Mouse (Mus musculus) natural killer cell, adult 2 months (primary cell): ENCODE measurements around the gene Adgra3.

Source experiments
- DNase-seq, 2 experiments: peaks; one replicate each; pipeline ENCODE4 v3.0.0; 2022; ENCODE audit warnings: low spot score in 2 of 2

Adgra3 gene

DNA sequence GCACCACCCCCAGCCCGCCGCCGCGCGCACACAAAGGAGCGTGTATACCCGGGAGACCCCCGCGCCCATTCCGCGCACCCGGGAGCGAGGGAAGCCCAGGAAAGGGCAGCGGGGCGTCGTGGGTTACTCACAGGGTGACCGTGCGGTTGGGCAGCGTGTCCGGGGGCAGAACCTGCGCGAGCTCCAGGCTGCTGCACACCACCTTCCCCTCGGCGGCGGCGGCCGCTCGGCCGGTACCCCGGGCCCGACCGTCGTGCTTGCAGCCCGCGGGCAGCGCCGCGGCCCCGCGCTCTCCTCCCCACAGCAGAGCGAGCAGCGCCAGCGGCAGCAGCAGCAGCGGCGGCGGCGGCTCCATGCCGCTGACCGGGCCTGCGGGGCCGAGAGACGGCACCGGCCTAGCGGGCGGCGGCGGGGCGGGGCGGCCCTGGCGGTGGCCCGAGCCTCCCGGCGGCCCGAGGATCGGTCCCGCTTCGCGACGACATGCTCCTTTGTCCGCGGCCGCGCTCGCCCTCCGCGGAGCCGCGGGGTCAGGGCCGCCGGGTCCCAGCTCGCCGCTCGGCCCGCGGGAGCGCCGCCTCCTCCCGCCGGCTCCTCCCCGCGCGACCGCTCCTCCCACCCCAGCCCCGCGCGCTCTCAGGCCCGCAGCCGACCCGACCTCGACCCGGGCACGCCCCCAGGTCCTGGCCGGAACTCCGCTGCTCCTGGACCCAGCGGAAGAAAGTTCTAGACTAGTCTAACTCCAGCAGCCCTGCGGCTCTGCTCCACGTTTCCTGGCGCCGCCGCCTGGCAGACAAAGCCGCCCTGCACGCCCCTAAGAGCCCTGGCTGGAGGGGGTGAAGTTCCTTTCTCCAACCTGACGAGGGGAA, at the start of gene Adgra3:
Gene Adgra3, minus strand, starts transcription at position 586 of the 866 bp plus-strand sequence.
- DNase-seq = peak in 1 of 2 experiments; percentile 2

DNA sequence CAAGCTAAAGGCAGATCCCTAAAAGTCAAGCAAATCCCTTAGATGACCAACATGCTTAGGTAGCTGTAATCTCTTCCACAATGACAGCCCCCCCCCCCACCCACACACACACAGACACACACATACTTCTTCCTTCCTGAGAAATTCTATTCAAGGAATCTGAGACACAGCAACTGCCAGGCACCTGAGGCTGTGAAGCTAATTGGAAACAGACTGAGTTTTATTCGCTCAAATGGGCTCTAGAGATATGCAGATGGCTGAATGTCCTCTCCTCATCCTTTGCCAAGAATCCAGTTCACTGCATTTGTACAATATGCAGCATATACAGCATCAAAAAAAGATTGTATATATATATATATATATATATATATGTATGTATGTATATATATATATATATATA, 24.6 kb upstream of the Adgra3 start:
- no peak for DNase-seq

- no peak for DNase-seq
Measured at GRCm38 (mm10) chr5:50074245-50074644, 15.4 kb upstream of the Adgra3 start.

GRCm38 (mm10) chr5:50064236-50064635, 5.4 kb upstream of the Adgra3 start:
- DNase-seq = no peak

DNA sequence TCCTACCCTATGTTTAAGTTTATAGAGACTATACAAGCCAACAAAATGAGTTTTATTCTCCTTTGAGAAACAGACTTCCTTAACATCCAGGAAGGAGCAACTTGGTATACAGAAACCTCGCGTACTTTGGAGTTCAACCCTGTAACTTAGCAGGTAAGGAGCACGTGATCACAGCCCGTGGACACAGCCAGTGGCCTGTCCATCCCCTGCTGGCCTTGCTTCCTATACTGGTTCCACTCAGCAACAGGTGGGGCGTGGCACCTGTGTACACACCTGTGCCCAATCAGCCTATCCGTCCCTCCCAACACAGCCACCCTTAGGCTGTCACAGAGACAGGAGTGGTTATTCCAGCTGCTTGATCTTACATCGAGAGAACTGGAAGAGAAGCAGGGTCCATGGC, 780 bp upstream of the Adgra3 start:
- DNase-seq = no peak

GRCm38 (mm10) chr5:50057612-50058420, 990 bp downstream of the Adgra3 start:
- no peak for DNase-seq

- no peak for DNase-seq
Measured at GRCm38 (mm10) chr5:50052456-50052855, 6.3 kb downstream of the Adgra3 start.

- no peak for DNase-seq
Measured at GRCm38 (mm10) chr5:50050668-50051425, 8.0 kb downstream of the Adgra3 start.

GRCm38 (mm10) chr5:50050037-50050436, 8.8 kb downstream of the Adgra3 start:
- no peak for DNase-seq

GRCm38 (mm10) chr5:50049506-50049905, 9.3 kb downstream of the Adgra3 start:
- no peak for DNase-seq

DNA sequence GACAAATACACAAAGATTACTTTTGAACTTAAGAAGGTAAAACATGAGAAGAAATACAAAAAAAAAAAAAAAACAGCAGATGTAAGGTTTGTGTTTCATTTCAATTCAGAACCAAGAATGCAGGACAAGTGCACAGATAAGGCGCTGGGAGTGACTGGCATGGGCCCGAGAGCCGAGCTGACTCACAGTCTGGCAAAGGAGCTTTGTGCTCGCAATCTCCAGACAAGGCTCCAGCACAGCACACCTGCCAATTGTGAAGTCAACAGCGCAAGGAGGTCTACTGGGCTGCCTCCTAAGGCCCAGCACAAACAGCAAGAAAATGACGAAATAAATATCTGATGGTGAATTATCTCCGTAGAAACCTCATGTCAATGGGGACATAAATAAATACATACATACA, 9.8 kb downstream of the Adgra3 start:
- no peak for DNase-seq

GRCm38 (mm10) chr5:50048271-50048851, 10.4 kb downstream of the Adgra3 start:
- DNase-seq = no peak

DNA sequence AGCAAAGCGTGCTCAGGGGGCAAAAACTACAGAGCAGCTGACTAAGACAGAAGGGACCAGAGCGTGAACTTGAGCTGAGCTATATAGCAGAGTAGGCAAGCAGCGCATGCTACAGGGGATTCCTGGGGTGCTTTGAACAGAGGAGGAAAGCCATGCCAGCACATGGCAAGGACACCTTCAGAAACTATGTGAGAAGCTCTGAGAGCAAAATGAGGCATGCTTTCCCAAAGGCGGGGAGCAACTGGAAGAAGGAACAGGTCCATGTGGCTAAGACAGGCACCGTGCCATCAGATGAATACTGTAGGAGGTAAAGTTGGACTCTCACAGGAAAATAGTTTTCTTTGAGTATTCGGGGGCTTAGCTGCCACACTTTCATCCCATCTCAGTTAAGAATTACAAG, 13.6 kb downstream of the Adgra3 start:
- no peak for DNase-seq

DNA sequence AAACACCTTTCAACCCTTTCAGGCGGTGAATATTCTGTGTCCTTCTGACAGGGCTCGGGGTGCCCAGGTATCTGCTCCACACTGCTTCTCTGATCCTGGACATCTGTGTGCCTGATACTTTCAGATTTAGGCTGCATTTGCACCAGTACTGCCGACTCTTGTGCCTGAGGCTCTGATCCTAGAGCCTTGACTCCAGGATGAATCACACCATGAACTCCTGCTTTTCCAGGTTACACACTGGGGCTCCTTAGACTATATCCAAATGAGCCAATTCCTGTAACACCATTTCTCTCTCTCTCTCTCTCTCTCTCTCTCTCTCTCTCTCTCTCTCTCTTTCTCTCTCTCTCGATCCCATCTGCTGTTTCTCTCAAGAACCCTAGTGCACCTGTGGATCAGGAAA, 15.1 kb downstream of the Adgra3 start:
- DNase-seq = no peak

DNA sequence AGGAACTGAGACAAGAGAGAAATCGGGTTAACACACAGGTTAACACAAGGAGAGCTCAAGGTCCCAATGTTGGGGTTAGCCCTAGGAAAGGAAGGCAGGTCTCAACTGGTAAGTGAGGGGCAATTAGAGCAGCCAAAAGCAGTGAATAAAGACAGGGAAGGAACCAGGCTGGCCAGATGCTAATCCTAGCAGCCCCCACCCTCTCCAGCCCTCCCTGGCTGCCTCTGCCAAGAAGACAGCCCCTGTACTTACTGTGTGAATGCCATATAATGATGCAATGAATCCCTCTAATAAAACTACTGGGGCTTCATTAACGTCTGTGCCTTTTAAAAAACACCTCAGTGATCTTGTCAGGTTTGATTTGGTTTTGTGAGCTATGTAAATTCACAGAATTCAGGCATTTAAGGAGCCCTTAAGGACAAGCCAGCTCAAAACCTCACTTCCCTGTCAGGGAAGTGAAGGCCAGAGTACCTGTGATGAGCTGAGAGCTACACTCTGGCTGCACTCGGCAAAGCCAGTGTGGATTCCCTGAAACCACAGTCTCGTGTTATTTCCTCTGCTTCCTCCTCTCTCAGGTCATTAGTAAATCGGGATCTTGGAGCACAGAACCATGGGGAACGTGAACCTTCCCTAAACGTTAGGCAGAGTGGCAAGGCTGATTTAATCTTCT, 16.4 kb downstream of the Adgra3 start:
- DNase-seq = no peak

- no peak for DNase-seq
Measured at GRCm38 (mm10) chr5:50039521-50039920, 19.3 kb downstream of the Adgra3 start.

DNA sequence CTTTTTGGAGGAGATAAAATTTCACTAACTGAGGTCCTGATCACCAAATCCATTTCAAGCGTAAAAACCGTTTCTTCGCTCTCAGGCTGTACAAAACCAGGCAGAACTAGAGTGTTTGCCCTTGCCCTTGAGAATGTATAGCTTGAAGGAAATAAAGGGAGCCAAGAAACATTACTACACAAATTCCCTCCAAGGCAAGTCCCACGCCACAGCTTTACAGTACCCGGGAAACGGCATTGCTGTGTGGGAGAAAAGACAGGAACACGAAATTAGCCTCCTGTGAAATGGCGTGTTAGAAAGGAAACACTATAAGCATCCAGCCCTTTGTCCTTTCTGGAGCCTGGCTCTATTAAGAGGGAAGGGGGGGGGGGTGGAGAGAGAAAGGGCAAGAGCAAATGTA, 21.1 kb downstream of the Adgra3 start:
- no peak for DNase-seq

DNA sequence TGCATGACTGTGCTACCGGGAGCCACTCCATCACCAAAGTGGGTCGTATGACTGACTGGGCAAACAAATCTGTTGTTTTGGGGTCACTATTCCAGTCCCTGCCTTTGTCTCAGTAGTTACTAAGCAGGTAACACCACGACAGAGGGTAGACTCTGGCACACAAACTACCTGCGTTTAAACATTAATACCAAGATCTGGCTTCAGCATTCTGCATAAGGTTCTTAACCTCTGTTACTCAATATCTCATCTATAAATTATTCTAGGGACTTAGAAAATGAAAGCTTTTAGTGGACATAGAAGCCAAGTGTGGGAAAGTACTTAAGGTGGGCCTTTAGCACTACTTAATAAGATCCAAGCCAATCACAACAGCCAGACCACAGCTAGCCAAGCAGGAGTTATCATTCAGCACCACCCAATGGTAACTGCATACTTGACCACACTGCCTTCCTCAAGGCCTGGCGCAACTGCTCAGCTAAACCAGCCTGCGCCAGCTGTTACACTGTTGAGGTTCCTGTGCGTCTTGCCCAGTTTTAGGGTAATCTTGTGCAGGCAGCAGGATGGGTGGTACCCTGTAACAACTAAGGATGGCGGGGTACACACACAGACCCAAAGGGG, 23.8 kb downstream of the Adgra3 start:
- no peak for DNase-seq

GRCm38 (mm10) chr5:50034231-50034630, 24.6 kb downstream of the Adgra3 start:
- no peak for DNase-seq

GRCm38 (mm10) chr5:50033660-50034059, 25.1 kb downstream of the Adgra3 start:
- no peak for DNase-seq

GRCm38 (mm10) chr5:50032332-50032731, 26.5 kb downstream of the Adgra3 start:
- no peak for DNase-seq
